In genomic region chr9:72440948-72441926, GRCm38 (mm10) we compare ENCODE assay signal across 1 mouse cellular context.
A peak's percentile ranks its signal among the peaks of the same experiment; 100 is the strongest.
TF ChIP-seq lines count a peak whose summit lies in the region.

No protein-coding gene starts in this region.

TF ChIP-seq in MEL, 35 proteins besides CTCF, POLR2A, EP300 and RAD21 (continued from another document):
- TF ChIP-seq KAT2A (conservative IDR thresholded peaks at IDR 0.05; ENCODE audit: low read depth, low read length) (no peak; the same call in 1 of the 2 replicates), MAZ (IDR thresholded peaks at IDR 0.05; ENCODE audit: low read depth, low read length) (peak; percentile 87; the same call in 1 of the 2 replicates), BHLHE40 (IDR thresholded peaks at IDR 0.05; ENCODE audit: borderline replicate concordance, low read depth, low read length) (0 out of 2 replicates have a peak, but pooled peaks have one; percentile 15), CHD2 (IDR thresholded peaks at IDR 0.05; ENCODE audit: low read length) (peak; percentile 40; the same call in 1 of the 2 replicates), GATA1 (IDR thresholded peaks at IDR 0.05; ENCODE audit: low read depth, low read length) (peak; percentile 86), ETS1 (IDR thresholded peaks at IDR 0.05; ENCODE audit: low read depth, low read length) (peak; percentile 85)
TF ChIP-seq in MEL: peak in this region for 13.
